Mouse (Mus musculus) liver, postnatal 0 days (tissue): ENCODE results near the gene Zfp184. TPM values are rescaled to one million over a fixed set of nuclear protein-coding genes. Genes with fewer than 3 reads are reported as not detected.
A peak's percentile ranks its signal among the peaks of the same experiment; 100 is the strongest.

Experiments used
- ATAC-seq: fragments of 200-750 bp; cut with Nextera tagmentation; 2 replicates; pipeline ENCODE4 v1.8.0; 2017; ENCODE audit warnings: mild to moderate bottlenecking, moderate library complexity
- DNase-seq: peaks from one replicate; pipeline ENCODE4 v3.0.0-alpha.2; 2016
- H3K27ac ChIP-seq: fragments of 300-500 bp; sonication (generic); 2 replicates; pipeline ENCODE4 v1.5.1; 2014; ENCODE audit warnings: antibody characterized with exemption, moderate library complexity, mild to moderate bottlenecking, low read depth
- H3K27me3 ChIP-seq: fragments of 300-500 bp; sonication (generic); 2 replicates; pipeline ENCODE4 v1.6.1; 2014; ENCODE audit warnings: low read length, control low read depth, mixed read lengths; ENCODE audit not compliant: insufficient read depth
- H3K36me3 ChIP-seq: fragments of 300-500 bp; sonication (generic); replicated peaks from 2 replicates; pipeline ENCODE4 v1.6.1; 2014; ENCODE audit warnings: mild to moderate bottlenecking, control low read depth, low read length, moderate library complexity, mixed read lengths; ENCODE audit not compliant: insufficient read depth
- H3K4me1 ChIP-seq: fragments of 300-500 bp; sonication (generic); 2 replicates; pipeline ENCODE4 v1.6.1; 2014; ENCODE audit warnings: antibody characterized with exemption, mild to moderate bottlenecking, control low read depth; ENCODE audit not compliant: insufficient read depth
- H3K4me2 ChIP-seq: fragments of 300-500 bp; sonication (generic); 2 replicates; pipeline ENCODE4 v1.6.1; 2014; ENCODE audit warnings: low read depth, mild to moderate bottlenecking, low read length, moderate library complexity, mixed read lengths
- H3K4me3 ChIP-seq: fragments of 300-500 bp; sonication (generic); 2 replicates; pipeline ENCODE4 v1.5.1; 2014; ENCODE audit warnings: low read depth, low read length
- H3K9ac ChIP-seq: fragments of 300-500 bp; sonication (generic); replicated peaks from 2 replicates; pipeline ENCODE4 v1.6.1; 2014; ENCODE audit warnings: mild to moderate bottlenecking, moderate library complexity
- H3K9me3 ChIP-seq: fragments of 300-500 bp; sonication (generic); 2 replicates; pipeline ENCODE4 v1.6.1; 2016; ENCODE audit warnings: mild to moderate bottlenecking, control low read depth, low read length, mixed read lengths
- CTCF ChIP-seq: sonication (generic); IDR thresholded peaks from 2 replicates; pipeline ENCODE4 v1.5.1; 2016; ENCODE audit warnings: antibody characterized with exemption, low read depth
- EP300 ChIP-seq: IDR thresholded peaks from 2 replicates; pipeline ENCODE4 v1.6.1; 2016; ENCODE audit warnings: antibody characterized with exemption, low read depth, mild to moderate bottlenecking
- WGBS: fragments of 180-500 bp; shearing (Covaris S2); extraction: QIAGEN DNeasy Blood & Tissue Kit; methylation state at CpG from one replicate; pipeline ENCODE4 v1.1.7; 2014; ENCODE audit not compliant: insufficient replicate concordance; 5-methylcytosine and 5-hydroxymethylcytosine counted together
- microRNA counts: library from miRNA; unstranded; fragments of <30 nt; microRNA quantifications from one replicate; lab custom pipeline; 2015
- microRNA-seq: library from miRNA; unstranded; fragments of <30 nt; microRNA quantifications from one replicate; pipeline ENCODE4, GENCODE M21; 2016
- polyA plus RNA-seq: library from polyadenylated mRNA; unstranded; fragments of >200 nt; fragmentation: Nextera tagmentation; extraction: Ambion mirVana; gene quantifications from 2 replicates; pipeline ENCODE4 v1.2.1, GENCODE M21; 2015

Zfp184 gene
- polyA plus RNA-seq, 1 experiment from 2014 or later, result 0.32 TPM

DNA sequence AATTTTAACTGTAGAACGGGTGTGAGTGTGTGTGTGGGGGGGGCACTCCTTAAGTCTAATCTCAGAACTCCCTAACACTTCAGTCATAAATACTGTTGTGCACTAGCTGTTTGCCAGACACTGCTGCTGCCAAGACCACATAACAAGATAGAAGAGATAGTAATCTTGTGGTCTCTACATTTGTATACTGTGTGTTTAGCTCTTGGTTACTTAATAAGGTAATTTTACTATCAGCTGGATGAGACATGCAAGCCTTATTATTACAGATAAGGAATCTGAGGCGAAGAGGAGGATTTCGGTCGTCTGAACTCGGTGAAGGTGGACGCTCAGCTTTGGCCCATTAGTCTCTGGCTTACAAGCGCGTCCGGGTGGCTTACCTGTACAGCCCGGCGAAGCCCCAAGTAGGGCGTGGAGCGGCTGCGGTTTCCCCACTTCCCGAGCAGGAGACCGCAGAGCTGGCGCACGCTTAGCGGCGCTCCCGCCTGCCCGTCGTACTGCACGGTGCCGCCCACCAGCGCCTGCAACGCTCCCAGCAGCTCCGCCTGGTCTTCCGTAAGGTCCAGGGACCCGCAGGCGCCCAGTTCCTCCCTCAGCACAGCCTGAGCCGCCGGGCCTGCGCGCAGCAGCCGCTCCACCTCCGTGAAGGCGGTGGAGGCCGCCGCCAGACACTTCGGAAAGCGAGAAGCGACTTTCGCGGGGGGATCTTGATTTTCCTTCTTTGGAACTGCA, 60.9 kb downstream of the Zfp184 start:
- H3K4me2 ChIP-seq, result peak overlapping the region; percentile 91
- H3K36me3 ChIP-seq, result no peaks in the 10 kb centered on the region
- peak overlapping the region; percentile 59 for H3K4me3 ChIP-seq
- peak overlapping the region; percentile 35 for H3K9ac ChIP-seq
- ATAC-seq (peak; percentile 75), DNase-seq (peak; percentile 59)
- TF ChIP-seq CTCF (no peak), EP300 (no peak)
- peaks cover 22% of the 10 kb centered on the region for H3K4me1 ChIP-seq
- peaks cover 64% of the 10 kb centered on the region for H3K27me3 ChIP-seq
- H3K9me3 ChIP-seq, result no peaks in the 10 kb centered on the region
- H3K27ac ChIP-seq, result no peak overlapping the region
- WGBS, result 0% methylated on average over 45 of the region's 45 CpGs

DNA sequence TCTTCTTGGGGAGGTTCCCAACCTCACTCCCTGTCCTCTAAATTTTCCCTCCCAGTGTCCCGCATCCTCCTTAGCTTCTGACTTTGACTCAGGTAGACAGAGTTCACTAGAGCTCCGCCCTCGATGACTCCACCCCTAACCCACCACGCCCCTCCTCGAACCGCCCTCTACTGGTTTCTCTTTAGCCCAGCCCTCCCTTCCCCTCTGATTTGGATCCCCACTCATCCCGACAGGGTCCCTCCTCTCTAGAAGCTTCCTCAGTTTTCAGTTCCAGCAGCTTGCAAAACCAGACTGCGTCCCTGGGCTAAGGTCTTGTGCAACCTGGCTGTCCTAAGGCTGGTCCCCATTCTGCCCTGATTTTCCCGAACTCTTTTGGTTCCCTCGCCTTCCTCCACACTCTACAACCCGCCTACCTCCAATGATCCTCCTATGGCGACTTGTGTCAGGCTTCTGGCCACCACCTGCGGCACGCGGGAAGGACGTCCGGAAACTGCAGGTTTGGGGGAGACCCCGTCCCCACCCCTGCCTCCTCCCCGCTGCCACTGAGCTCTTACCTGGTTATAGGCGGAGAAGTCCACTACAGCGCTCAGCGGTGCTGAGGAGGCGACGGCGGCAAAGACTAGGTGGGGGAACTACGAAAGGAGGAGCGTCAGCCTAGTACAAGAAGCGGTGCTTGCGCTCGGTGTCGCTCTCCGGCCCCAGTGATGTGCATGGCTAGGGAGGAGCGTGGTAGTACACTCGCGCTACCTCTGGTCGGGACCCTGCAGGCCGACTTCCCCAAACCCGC, 61.6 kb downstream of the Zfp184 start:
- no peak overlapping the region for H3K27ac ChIP-seq
- no peak for TF ChIP-seq EP300
- no peak; the same call in 1 of the 2 replicates for TF ChIP-seq CTCF
- H3K4me3 ChIP-seq, result peak overlapping the region; percentile 59
- H3K4me2 ChIP-seq, result peak overlapping the region; percentile 91
- DNase-seq (peak; percentile 78), ATAC-seq (peak; percentile 83)
- H3K4me1 ChIP-seq, result peaks cover 19% of the 10 kb centered on the region
- H3K9me3 ChIP-seq, result no peaks in the 10 kb centered on the region
- H3K9ac ChIP-seq, result peak overlapping the region; percentile 35
- peaks cover 61% of the 10 kb centered on the region for H3K27me3 ChIP-seq
- no peaks in the 10 kb centered on the region for H3K36me3 ChIP-seq
- WGBS, result under 1% methylated on average over 38 of the region's 38 CpGs

DNA sequence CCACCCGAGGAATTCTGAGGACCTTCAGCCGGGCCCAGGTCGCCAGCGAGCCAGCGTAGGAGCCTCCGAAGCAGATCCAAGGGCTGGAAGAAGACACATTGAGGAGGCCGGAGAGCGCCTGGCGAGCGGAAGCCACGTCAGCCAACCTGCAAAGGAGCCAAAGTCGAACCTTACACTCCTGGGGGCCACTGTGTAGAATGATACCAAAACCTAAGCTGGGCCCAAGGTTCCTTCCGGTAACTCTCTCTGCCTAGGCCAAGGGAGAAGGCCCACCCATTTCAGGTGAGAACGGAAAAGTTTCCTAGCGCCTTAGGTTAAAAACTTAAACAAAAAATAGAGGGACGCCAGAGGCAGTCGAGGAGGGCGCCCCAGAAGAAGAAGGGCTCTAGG, 62.2 kb downstream of the Zfp184 start:
- Histone ChIP-seq H3K9me3 (no peaks in the 10 kb centered on the region), H3K9ac (peak overlapping the region; percentile 35; the same call in 1 of the 2 replicates), H3K27ac (no peak overlapping the region), H3K4me2 (peak overlapping the region; percentile 91), H3K4me3 (peak overlapping the region; percentile 59), H3K4me1 (peaks cover 19% of the 10 kb centered on the region), H3K36me3 (no peaks in the 10 kb centered on the region), H3K27me3 (peaks cover 65% of the 10 kb centered on the region)
- DNase-seq (no peak), ATAC-seq (no peak)
- TF ChIP-seq CTCF, result no peak
- no peak for TF ChIP-seq EP300
- WGBS, result 12% methylated on average over 18 of the region's 18 CpGs

DNA sequence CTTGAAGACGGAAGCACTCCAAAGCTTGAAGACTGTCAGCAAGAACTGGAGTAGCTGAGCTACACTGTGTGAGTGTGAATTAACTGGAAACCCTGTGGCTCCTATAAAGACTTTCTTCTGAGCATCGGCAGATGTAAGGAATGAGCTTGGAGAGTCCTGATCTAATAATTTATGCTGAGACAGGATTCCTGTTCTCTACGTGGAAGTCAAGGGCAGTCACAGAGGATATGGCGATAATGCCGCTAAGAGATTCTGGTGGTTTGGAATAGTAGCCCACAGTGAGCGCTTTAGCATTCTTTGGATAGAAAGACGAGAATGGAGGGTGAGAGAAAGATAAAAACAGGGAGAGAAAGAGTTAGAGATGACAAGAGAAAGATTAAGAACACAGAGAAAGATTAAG, 63.0 kb downstream of the Zfp184 start:
- H3K36me3 ChIP-seq, result no peaks in the 10 kb centered on the region
- DNase-seq (no peak), ATAC-seq (no peak)
- H3K4me3 ChIP-seq, result no peak overlapping the region
- H3K4me1 ChIP-seq, result peaks cover 19% of the 10 kb centered on the region
- 57% methylated on average over 7 of the region's 7 CpGs for WGBS
- peaks cover 69% of the 10 kb centered on the region for H3K27me3 ChIP-seq
- no peak overlapping the region for H3K9ac ChIP-seq
- TF ChIP-seq CTCF (no peak), EP300 (no peak)
- H3K4me2 ChIP-seq, result no peak overlapping the region
- H3K9me3 ChIP-seq, result no peaks in the 10 kb centered on the region
- no peak overlapping the region for H3K27ac ChIP-seq

DNA sequence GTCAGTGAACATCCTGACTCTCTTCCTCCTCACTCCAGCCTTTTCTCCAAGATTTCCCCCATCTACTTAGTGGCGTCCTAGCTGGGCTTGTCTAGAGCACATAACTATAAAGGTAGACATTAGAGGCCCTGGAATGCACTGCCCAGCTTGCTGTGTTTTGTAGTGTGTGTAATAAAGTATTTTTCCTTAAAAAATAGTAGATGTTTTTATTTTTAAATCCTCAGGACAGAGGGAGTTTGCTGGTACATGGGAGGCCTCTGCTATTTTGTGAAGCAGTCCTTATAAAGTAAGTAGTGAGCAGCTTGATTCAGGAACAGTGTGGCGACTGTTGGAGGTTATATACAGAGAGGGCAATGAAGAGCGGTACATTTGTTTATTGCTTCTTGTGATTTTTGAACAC, 63.8 kb downstream of the Zfp184 start:
- WGBS, result 75% methylated on average over 3 of the region's 3 CpGs

DNA sequence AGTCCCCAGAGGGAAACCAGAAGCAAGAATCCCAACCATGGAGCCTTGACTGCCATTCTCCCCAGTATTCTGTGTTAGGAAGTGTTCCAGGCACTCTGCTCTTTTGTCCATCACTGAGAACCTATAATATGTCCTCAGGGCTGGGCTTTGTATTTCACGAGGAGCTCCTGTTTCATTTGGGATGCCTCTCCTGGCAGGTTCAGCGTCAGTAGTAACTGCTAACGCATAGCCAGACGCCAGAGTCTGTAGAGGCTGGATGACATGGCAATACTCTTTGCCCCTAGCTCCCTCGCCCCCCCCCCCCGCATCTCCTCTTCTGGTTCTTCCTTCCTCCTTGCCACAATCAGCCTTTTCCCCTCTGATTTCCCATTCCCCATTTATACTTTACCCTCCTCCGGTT, 64.7 kb downstream of the Zfp184 start, which contains the start of gene Prss16:
Gene Prss16, minus strand, starts transcription at position 101 of the 400 bp plus-strand sequence.
- Histone ChIP-seq H3K4me2 (no peak within 1 kb of the TSS), H3K9ac (no peak within 1 kb of the TSS), H3K27me3 (peaks cover 78% of the 10 kb centered on the region), H3K4me1 (peaks cover 29% of the 10 kb centered on the region), H3K36me3 (no peaks in the 10 kb centered on the region), H3K27ac (no peak within 1 kb of the TSS), H3K4me3 (no peak within 1 kb of the TSS), H3K9me3 (no peaks in the 10 kb centered on the region)
- 23% methylated on average over 6 of the region's 7 CpGs for WGBS
- ATAC-seq (no peak), DNase-seq (no peak)
- TF ChIP-seq EP300 (no peak), CTCF (no peak)

More for the DNA sequence above, 63.8 kb downstream of the Zfp184 start:
- DNase-seq (no peak), ATAC-seq (no peak)
- Histone ChIP-seq H3K36me3 (no peaks in the 10 kb centered on the region), H3K27ac (no peak overlapping the region), H3K9ac (no peak overlapping the region), H3K4me1 (peaks cover 20% of the 10 kb centered on the region), H3K4me2 (no peak overlapping the region), H3K4me3 (no peak overlapping the region), H3K27me3 (peaks cover 74% of the 10 kb centered on the region), H3K9me3 (no peaks in the 10 kb centered on the region)
- TF ChIP-seq EP300 (no peak), CTCF (no peak)

MicroRNAs within 50 kb of the gene (microRNA counts, 519-probe panel; counts per million panel counts)
- 5,839 counts per million, percentile 67 among the panel's probes with 10 or more counts for microRNA mmu-miR-1983 (lab: Ali Mortazavi, UCI)

Small RNA genes lying within 50 kb of the gene (microRNA-seq; reads per million reads assigned to microRNA genes)
- gene Gm44456 (1.6 reads per million), gene Mir1983 (2,470 reads per million, percentile 81 among the genes with 10 or more reads in this experiment)

Other genes with a start within 250 kb of the Zfp184 start
- not detected in 2 replicates for gene Olfr1359, start 247.0 kb upstream of the Zfp184 start, polyA plus RNA-seq
- 0.51 and 1.9 TPM in 2 replicates for gene Hist1h2bl, start 229.0 kb upstream of the Zfp184 start, polyA plus RNA-seq
- 16.4 and 20.2 TPM in 2 replicates for gene Hist1h2ai, start 228.7 kb upstream of the Zfp184 start, polyA plus RNA-seq
- gene Hist1h3h, start 227.4 kb upstream of the Zfp184 start, polyA plus RNA-seq, result 7.1 and 8.7 TPM in 2 replicates
- gene Hist1h2bm, start 223.1 kb upstream of the Zfp184 start, polyA plus RNA-seq, result 1.6 and 2.3 TPM in 2 replicates
- 0.19 and 0.32 TPM in 2 replicates for gene Hist1h4j, start 210.0 kb upstream of the Zfp184 start, polyA plus RNA-seq
- gene Hist1h4k, start 194.6 kb upstream of the Zfp184 start, polyA plus RNA-seq, result 2.4 and 3.6 TPM in 2 replicates
- 44.2 and 62.3 TPM in 2 replicates for gene Hist1h2ak, start 191.3 kb upstream of the Zfp184 start, polyA plus RNA-seq
- 7.2 and 7.3 TPM in 2 replicates for gene Hist1h2bn, start 191.0 kb upstream of the Zfp184 start, polyA plus RNA-seq
- gene Hist1h1b, start 164.5 kb upstream of the Zfp184 start, polyA plus RNA-seq, result 20.0 and 27.9 TPM in 2 replicates
- gene Hist1h3i, start 161.7 kb upstream of the Zfp184 start, polyA plus RNA-seq, result 95.1 and 107 TPM in 2 replicates
- gene Hist1h2an, start 157.9 kb upstream of the Zfp184 start, polyA plus RNA-seq, result 8.4 and 11.4 TPM in 2 replicates
- gene Hist1h2bp, start 157.6 kb upstream of the Zfp184 start, polyA plus RNA-seq, result 2.4 and 4.6 TPM in 2 replicates
- 14.3 and 15.4 TPM in 2 replicates for gene Hist1h2bq, start 134.9 kb upstream of the Zfp184 start, polyA plus RNA-seq
- gene Hist1h2ao, start 134.6 kb upstream of the Zfp184 start, polyA plus RNA-seq, result not detected in 2 replicates
- not detected in 2 replicates for gene Hist1h4m, start 133.3 kb upstream of the Zfp184 start, polyA plus RNA-seq
- gene Hist1h4n, start 112.9 kb upstream of the Zfp184 start, polyA plus RNA-seq, result 9.2 and 9.8 TPM in 2 replicates
- gene Hist1h2ap, start 111.6 kb upstream of the Zfp184 start, polyA plus RNA-seq, result 3,753 and 3,756 TPM in 2 replicates
- 14.9 and 15.6 TPM in 2 replicates for gene Hist1h2br, start 111.4 kb upstream of the Zfp184 start, polyA plus RNA-seq
- gene Pom121l2, start 36.1 kb downstream of the Zfp184 start, polyA plus RNA-seq, result not detected in 2 replicates
- 0.92 and 1.1 TPM in 2 replicates for gene Prss16, start 64.6 kb downstream of the Zfp184 start, polyA plus RNA-seq
- 8.6 and 9.9 TPM in 2 replicates for gene Hist1h2ah, start 90.5 kb downstream of the Zfp184 start, polyA plus RNA-seq
- 1.7 and 2.2 TPM in 2 replicates for gene Hist1h2bk, start 90.8 kb downstream of the Zfp184 start, polyA plus RNA-seq
- gene Hist1h4i, start 96.3 kb downstream of the Zfp184 start, polyA plus RNA-seq, result 18.0 and 18.3 TPM in 2 replicates
- 7.4 and 9.4 TPM in 2 replicates for gene Hist1h2ag, start 97.8 kb downstream of the Zfp184 start, polyA plus RNA-seq
- gene Hist1h2bj, start 98.1 kb downstream of the Zfp184 start, polyA plus RNA-seq, result 5.1 and 5.3 TPM in 2 replicates
- gene Vmn1r188, start 139.3 kb downstream of the Zfp184 start, polyA plus RNA-seq, result not detected in 2 replicates
- not detected in 2 replicates for gene Vmn1r189, start 160.7 kb downstream of the Zfp184 start, polyA plus RNA-seq
- not detected in 2 replicates for gene Vmn1r191, start 238.9 kb downstream of the Zfp184 start, polyA plus RNA-seq
- not detected in 2 replicates for gene Vmn1r192, start 246.0 kb downstream of the Zfp184 start, polyA plus RNA-seq